Mouse (Mus musculus): Measurements from ENCODE around the gene Klf7. TPM values are rescaled to one million over a fixed set of nuclear protein-coding genes. Genes with fewer than 3 reads are reported as not detected.
"Not testable (repeated sequence)": the region's sequence is repeated elsewhere in the genome, so short reads cannot be mapped to it uniquely, and the experiment has no call there.

Gene Klf7
- polyA plus RNA-seq, 1 experiment from 2014 or later: 23.5 TPM

- Histone ChIP-seq H3K27me3 (no peaks in the 10 kb centered on the region), H3K4me3 (peak overlapping the region; percentile 72), H3K4me1 (peaks cover 25% of the 10 kb centered on the region), H3K9me3 (no peaks in the 10 kb centered on the region), H3K9ac (peak overlapping the region; percentile 81), H3K4me2 (peak overlapping the region; percentile 74), H3K36me3 (no peaks in the 10 kb centered on the region), H3K27ac (peak overlapping the region; percentile 100)
- WGBS: 6% methylated on average over 7 of the region's 7 CpGs
- no peak for ATAC-seq (ENCODE audit: insufficient number of reproducible peaks, insufficient read depth, low FRiP score, low TSS enrichment, low read depth)
Observed at GRCm38 (mm10) chr1:64119358-64119794, 2.7 kb downstream of the Klf7 start.

- no peaks in the 10 kb centered on the region for H3K36me3 ChIP-seq
- ATAC-seq (ENCODE audit: insufficient number of reproducible peaks, insufficient read depth, low FRiP score, low TSS enrichment, low read depth): no peak
- peaks cover 25% of the 10 kb centered on the region for H3K4me1 ChIP-seq
- H3K9ac ChIP-seq: 0 out of 2 replicates have a peak overlapping the region, but pooled peaks have one; percentile 81
- H3K9me3 ChIP-seq: no peaks in the 10 kb centered on the region
- H3K4me3 ChIP-seq: peak overlapping the region; percentile 72
- peak overlapping the region; percentile 100; the same call in 1 of the 2 replicates for H3K27ac ChIP-seq
- WGBS: 26% methylated on average over 6 of the region's 6 CpGs
- H3K4me2 ChIP-seq: peak overlapping the region; percentile 74
- no peaks in the 10 kb centered on the region for H3K27me3 ChIP-seq
Observed at GRCm38 (mm10) chr1:64118285-64119170, 3.6 kb downstream of the Klf7 start.

GRCm38 (mm10) chr1:64117478-64118284 is 4.4 kb downstream of the Klf7 start:
- ATAC-seq (ENCODE audit: insufficient number of reproducible peaks, insufficient read depth, low FRiP score, low TSS enrichment, low read depth): no peak
- H3K36me3 ChIP-seq: no peaks in the 10 kb centered on the region
- H3K27ac ChIP-seq: no peak overlapping the region
- no peaks in the 10 kb centered on the region for H3K27me3 ChIP-seq
- 69% methylated on average over 11 of the region's 11 CpGs for WGBS
- peaks cover 25% of the 10 kb centered on the region for H3K4me1 ChIP-seq
- H3K4me3 ChIP-seq: 0 out of 2 replicates have a peak overlapping the region, but pooled peaks have one; percentile 4
- no peak overlapping the region for H3K9ac ChIP-seq
- H3K9me3 ChIP-seq: no peaks in the 10 kb centered on the region
- peak overlapping the region; percentile 74; the same call in 1 of the 2 replicates for H3K4me2 ChIP-seq

GRCm38 (mm10) chr1:64116746-64117455 is 5.2 kb downstream of the Klf7 start:
- no peaks in the 10 kb centered on the region for H3K27me3 ChIP-seq
- H3K4me2 ChIP-seq: no peak overlapping the region
- no peaks in the 10 kb centered on the region for H3K9me3 ChIP-seq
- WGBS: 72% methylated on average over 6 of the region's 6 CpGs
- H3K4me1 ChIP-seq: peaks cover 25% of the 10 kb centered on the region
- no peaks in the 10 kb centered on the region for H3K36me3 ChIP-seq
- no peak overlapping the region for H3K9ac ChIP-seq
- ATAC-seq (ENCODE audit: insufficient number of reproducible peaks, insufficient read depth, low FRiP score, low TSS enrichment, low read depth): no peak
- no peak overlapping the region for H3K4me3 ChIP-seq
- H3K27ac ChIP-seq: no peak overlapping the region

- 80% methylated on average over 3 of the region's 3 CpGs for whole genome bisulfite sequencing
- Histone ChIP-seq H3K9me3 (no peaks in the 10 kb centered on the region), H3K4me1 (peaks cover 25% of the 10 kb centered on the region), H3K4me2 (no peak overlapping the region), H3K27me3 (no peaks in the 10 kb centered on the region), H3K27ac (no peak overlapping the region), H3K36me3 (no peaks in the 10 kb centered on the region), H3K9ac (no peak overlapping the region), H3K4me3 (no peak overlapping the region)
- ATAC-seq (ENCODE audit: insufficient number of reproducible peaks, insufficient read depth, low FRiP score, low TSS enrichment, low read depth): no peak
Observed at GRCm38 (mm10) chr1:64114579-64114978, 7.5 kb downstream of the Klf7 start.

GRCm38 (mm10) chr1:64108653-64109052 is 13.4 kb downstream of the Klf7 start:
- not testable (repeated sequence) for H3K27me3 ChIP-seq; H3K36me3 ChIP-seq; H3K9ac ChIP-seq; H3K4me2 ChIP-seq; H3K27ac ChIP-seq; H3K4me1 ChIP-seq; ATAC-seq (ENCODE audit: insufficient number of reproducible peaks, insufficient read depth, low FRiP score, low TSS enrichment, low read depth); H3K9me3 ChIP-seq; H3K4me3 ChIP-seq
- 77% methylated on average over 3 of the region's 3 CpGs for WGBS

GRCm38 (mm10) chr1:64107526-64107925 is 14.6 kb downstream of the Klf7 start:
- 61% methylated on average over 7 of the region's 7 CpGs for WGBS
- Histone ChIP-seq H3K27ac (no peak overlapping the region), H3K36me3 (peaks cover 8% of the 10 kb centered on the region; the same call in 1 of the 2 replicates), H3K4me2 (no peak overlapping the region), H3K4me1 (peaks cover 7% of the 10 kb centered on the region; the same call in 1 of the 2 replicates), H3K27me3 (no peaks in the 10 kb centered on the region), H3K4me3 (no peak overlapping the region), H3K9me3 (no peaks in the 10 kb centered on the region), H3K9ac (no peak overlapping the region)
- no peak for ATAC-seq (ENCODE audit: insufficient number of reproducible peaks, insufficient read depth, low FRiP score, low TSS enrichment, low read depth)

- H3K4me1 ChIP-seq: peaks cover 14% of the 10 kb centered on the region
- H3K9ac ChIP-seq: no peak overlapping the region
- no peak overlapping the region for H3K4me2 ChIP-seq
- H3K4me3 ChIP-seq: no peak overlapping the region
- H3K9me3 ChIP-seq: no peaks in the 10 kb centered on the region
- H3K27me3 ChIP-seq: no peaks in the 10 kb centered on the region
- no peak overlapping the region for H3K27ac ChIP-seq
- WGBS: 32% methylated on average over 5 of the region's 5 CpGs
- peaks cover 8% of the 10 kb centered on the region; the same call in 1 of the 2 replicates for H3K36me3 ChIP-seq
- no peak for ATAC-seq (ENCODE audit: insufficient number of reproducible peaks, insufficient read depth, low FRiP score, low TSS enrichment, low read depth)
Observed at GRCm38 (mm10) chr1:64106127-64106526, 16.0 kb downstream of the Klf7 start.

- no peaks in the 10 kb centered on the region for H3K9me3 ChIP-seq
- H3K4me3 ChIP-seq: no peak overlapping the region
- H3K27ac ChIP-seq: no peak overlapping the region
- H3K36me3 ChIP-seq: peaks cover 8% of the 10 kb centered on the region; the same call in 1 of the 2 replicates
- H3K27me3 ChIP-seq: no peaks in the 10 kb centered on the region
- H3K4me2 ChIP-seq: no peak overlapping the region
- WGBS: 87% methylated on average over 7 of the region's 7 CpGs
- H3K4me1 ChIP-seq: peaks cover 14% of the 10 kb centered on the region
- ATAC-seq (ENCODE audit: insufficient number of reproducible peaks, insufficient read depth, low FRiP score, low TSS enrichment, low read depth): no peak
- no peak overlapping the region for H3K9ac ChIP-seq
Observed at GRCm38 (mm10) chr1:64105181-64105646, 16.9 kb downstream of the Klf7 start.

- no peak for ATAC-seq (ENCODE audit: insufficient number of reproducible peaks, insufficient read depth, low FRiP score, low TSS enrichment, low read depth)
- Histone ChIP-seq H3K36me3 (peaks cover 8% of the 10 kb centered on the region; the same call in 1 of the 2 replicates), H3K4me1 (peaks cover 18% of the 10 kb centered on the region), H3K9ac (no peak overlapping the region), H3K4me2 (no peak overlapping the region), H3K9me3 (no peaks in the 10 kb centered on the region), H3K4me3 (no peak overlapping the region), H3K27me3 (no peaks in the 10 kb centered on the region), H3K27ac (no peak overlapping the region)
- 89% methylated on average over 3 of the region's 3 CpGs for WGBS
Observed at GRCm38 (mm10) chr1:64104665-64105064, 17.4 kb downstream of the Klf7 start.

- no peak overlapping the region for H3K4me2 ChIP-seq
- no peaks in the 10 kb centered on the region for H3K9me3 ChIP-seq
- no peaks in the 10 kb centered on the region for H3K27me3 ChIP-seq
- no peak for ATAC-seq (ENCODE audit: insufficient number of reproducible peaks, insufficient read depth, low FRiP score, low TSS enrichment, low read depth)
- no peak overlapping the region for H3K27ac ChIP-seq
- H3K4me3 ChIP-seq: no peak overlapping the region
- WGBS: 32% methylated on average over 3 of the region's 3 CpGs
- peaks cover 34% of the 10 kb centered on the region for H3K4me1 ChIP-seq
- peaks cover 8% of the 10 kb centered on the region; the same call in 1 of the 2 replicates for H3K36me3 ChIP-seq
- no peak overlapping the region for H3K9ac ChIP-seq
Observed at GRCm38 (mm10) chr1:64101331-64101730, 20.8 kb downstream of the Klf7 start.
